Mouse (Mus musculus) heart, embryonic 16.5 days (tissue): ENCODE measurements around the gene Tsc1. TPM values are rescaled to one million over a fixed set of nuclear protein-coding genes. Genes with fewer than 3 reads are reported as not detected.

Experiments used
- ATAC-seq: fragments of 200-750 bp; cut with Nextera tagmentation; replicated peaks from 2 replicates; pipeline ENCODE4 v1.8.0; 2017; ENCODE audit warnings: moderate number of reproducible peaks; ENCODE audit not compliant: insufficient read depth, low FRiP score; ENCODE audit errors: extremely low read depth
- H3K27ac ChIP-seq: fragments of 300-500 bp; sonication (generic); 2 replicates; pipeline ENCODE4 v1.5.1; 2014; ENCODE audit warnings: mild to moderate bottlenecking, low read length, control low read depth, moderate library complexity
- H3K27me3 ChIP-seq: fragments of 300-500 bp; sonication (generic); 2 replicates; pipeline ENCODE4 v1.6.1; 2014; ENCODE audit warnings: low read length, mixed read lengths; ENCODE audit not compliant: control insufficient read depth, insufficient read depth
- H3K36me3 ChIP-seq: fragments of 300-500 bp; sonication (generic); 2 replicates; pipeline ENCODE4 v1.6.1; 2014; ENCODE audit not compliant: control insufficient read depth, insufficient read depth
- H3K4me1 ChIP-seq: fragments of 300-500 bp; sonication (generic); 2 replicates; pipeline ENCODE4 v1.6.1; 2014; ENCODE audit warnings: low read length, mixed read lengths; ENCODE audit not compliant: control insufficient read depth, insufficient read depth
- H3K4me2 ChIP-seq: fragments of 300-500 bp; sonication (generic); 2 replicates; pipeline ENCODE4 v1.6.1; 2014; ENCODE audit warnings: low read depth, mild to moderate bottlenecking, control low read depth, low read length
- H3K4me3 ChIP-seq: fragments of 300-500 bp; sonication (generic); 2 replicates; pipeline ENCODE4 v1.5.1; 2014; ENCODE audit warnings: mild to moderate bottlenecking, control low read depth, low read length
- H3K9ac ChIP-seq: fragments of 300-500 bp; sonication (generic); 2 replicates; pipeline ENCODE4 v1.6.1; 2014; ENCODE audit warnings: low read length, control low read depth
- H3K9me3 ChIP-seq: fragments of 300-500 bp; sonication (generic); replicated peaks from 2 replicates; pipeline ENCODE4 v1.6.1; 2016; ENCODE audit warnings: low read length; ENCODE audit not compliant: control insufficient read depth
- WGBS: fragments of 180-500 bp; shearing (Covaris S2); extraction: QIAGEN DNeasy Blood & Tissue Kit; methylation state at CpG from one replicate; pipeline ENCODE4 v1.1.7; 2014; 5-methylcytosine and 5-hydroxymethylcytosine counted together
- polyA plus RNA-seq: library from polyadenylated mRNA; unstranded; fragments of >200 nt; fragmentation: Nextera tagmentation; extraction: Ambion mirVana; gene quantifications from 2 replicates; pipeline ENCODE4 v1.2.1, GENCODE M21; 2015

The Tsc1 gene
- polyA plus RNA-seq, 1 experiment from 2014 or later, result 17.5 TPM

DNA sequence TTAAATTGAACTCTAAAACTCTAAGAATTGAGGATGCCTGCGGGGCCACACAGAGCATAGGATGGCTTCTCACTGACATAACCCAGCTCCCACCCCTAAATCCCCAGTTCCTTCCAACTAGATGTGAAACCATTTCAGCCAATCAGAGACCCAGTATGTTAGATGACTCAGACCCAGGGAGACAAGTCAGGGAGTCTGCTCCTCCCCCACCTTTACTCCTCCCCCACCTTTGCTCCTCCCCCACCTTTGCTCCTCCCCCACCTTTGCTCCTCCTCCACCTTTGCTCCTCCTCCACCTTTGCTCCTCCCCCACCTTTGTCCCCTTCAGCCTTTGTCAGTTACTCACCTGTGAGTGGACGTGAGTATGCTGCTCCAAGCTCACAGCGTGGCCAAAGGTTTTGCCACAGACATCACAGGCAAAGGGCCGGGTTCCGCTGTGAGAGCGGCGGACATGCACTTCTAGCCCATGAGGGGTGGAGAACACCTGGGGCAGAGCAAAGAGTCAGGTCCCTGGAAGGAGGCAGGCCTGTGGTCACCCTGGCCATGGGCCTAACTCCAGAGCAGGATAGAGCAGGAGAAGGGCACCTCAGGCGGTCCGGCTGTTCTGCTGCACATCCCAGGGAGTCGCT, 28.5 kb upstream of the Tsc1 start:
- ATAC-seq, result no peak
- Histone ChIP-seq H3K4me2 (no peak overlapping the region), H3K4me3 (no peak overlapping the region), H3K27ac (no peak overlapping the region), H3K4me1 (peaks cover 5% of the 10 kb centered on the region; the same call in 1 of the 2 replicates), H3K9ac (no peak overlapping the region), H3K27me3 (no peaks in the 10 kb centered on the region), H3K36me3 (no peaks in the 10 kb centered on the region), H3K9me3 (no peaks in the 10 kb centered on the region)
- WGBS, result 74% methylated on average over 10 of the region's 10 CpGs

DNA sequence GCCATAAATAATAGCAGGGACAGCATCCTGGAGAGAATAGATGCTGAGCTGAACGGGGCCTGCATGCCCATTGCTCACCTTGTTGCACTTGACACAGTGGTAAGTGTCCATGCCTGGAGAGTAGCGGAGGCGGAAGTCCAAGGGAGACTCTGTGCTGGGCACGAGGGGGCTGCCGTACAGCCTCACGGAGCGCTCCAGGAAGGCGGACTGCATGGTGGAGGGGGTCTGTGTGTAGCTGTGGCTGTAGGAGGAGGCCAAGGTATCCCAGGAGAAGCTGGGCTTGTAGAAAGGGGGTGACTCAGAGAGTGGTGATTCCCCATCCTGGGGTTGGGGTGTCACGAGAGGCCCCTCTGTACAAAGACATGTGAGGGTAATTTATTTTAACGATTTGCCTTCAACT, 27.4 kb upstream of the Tsc1 start:
- Histone ChIP-seq H3K9me3 (no peaks in the 10 kb centered on the region), H3K9ac (no peak overlapping the region), H3K36me3 (no peaks in the 10 kb centered on the region), H3K4me2 (no peak overlapping the region), H3K4me1 (peaks cover 5% of the 10 kb centered on the region; the same call in 1 of the 2 replicates), H3K4me3 (no peak overlapping the region), H3K27ac (no peak overlapping the region), H3K27me3 (no peaks in the 10 kb centered on the region)
- WGBS, result 87% methylated on average over 10 of the region's 10 CpGs
- ATAC-seq, result no peak

GRCm38 (mm10) chr2:28616358-28616757, 24.7 kb upstream of the Tsc1 start:
- Histone ChIP-seq H3K4me2 (no peak overlapping the region), H3K4me1 (peaks cover 5% of the 10 kb centered on the region; the same call in 1 of the 2 replicates), H3K9me3 (no peaks in the 10 kb centered on the region), H3K9ac (no peak overlapping the region), H3K27ac (no peak overlapping the region), H3K4me3 (no peak overlapping the region), H3K36me3 (no peaks in the 10 kb centered on the region), H3K27me3 (peaks cover 10% of the 10 kb centered on the region)
- no peak for ATAC-seq
- 52% methylated on average over 5 of the region's 5 CpGs for WGBS

DNA sequence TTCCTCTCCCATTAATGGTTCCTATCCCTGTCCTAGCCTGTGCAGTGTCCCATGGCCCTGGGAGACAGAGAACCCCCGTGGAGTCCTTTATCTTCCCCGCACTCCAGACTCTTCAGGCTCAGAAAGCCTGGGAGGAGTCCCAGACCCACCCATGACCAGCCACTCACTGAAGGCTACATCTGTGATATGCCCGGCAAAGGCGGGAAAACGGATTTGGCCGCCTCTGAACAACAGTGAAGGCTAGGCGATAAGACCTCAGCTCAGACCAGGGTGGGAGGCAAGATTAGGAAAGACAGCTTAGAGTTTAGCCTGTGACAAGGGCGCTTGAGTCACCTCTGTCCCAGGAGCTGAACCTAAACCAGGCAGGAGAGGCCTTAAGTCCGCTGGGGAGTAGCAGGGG, 24.2 kb upstream of the Tsc1 start:
- no peak overlapping the region for H3K9ac ChIP-seq
- no peak overlapping the region for H3K4me3 ChIP-seq
- peak; percentile 30; the same call in 1 of the 2 replicates for ATAC-seq
- H3K4me1 ChIP-seq, result peaks cover 5% of the 10 kb centered on the region; the same call in 1 of the 2 replicates
- 0 out of 2 replicates have a peak overlapping the region, but pooled peaks have one; percentile 17 for H3K27ac ChIP-seq
- WGBS, result 37% methylated on average over 9 of the region's 9 CpGs
- peak overlapping the region; percentile 14 for H3K4me2 ChIP-seq
- H3K36me3 ChIP-seq, result no peaks in the 10 kb centered on the region
- H3K9me3 ChIP-seq, result no peaks in the 10 kb centered on the region
- peaks cover 15% of the 10 kb centered on the region for H3K27me3 ChIP-seq

DNA sequence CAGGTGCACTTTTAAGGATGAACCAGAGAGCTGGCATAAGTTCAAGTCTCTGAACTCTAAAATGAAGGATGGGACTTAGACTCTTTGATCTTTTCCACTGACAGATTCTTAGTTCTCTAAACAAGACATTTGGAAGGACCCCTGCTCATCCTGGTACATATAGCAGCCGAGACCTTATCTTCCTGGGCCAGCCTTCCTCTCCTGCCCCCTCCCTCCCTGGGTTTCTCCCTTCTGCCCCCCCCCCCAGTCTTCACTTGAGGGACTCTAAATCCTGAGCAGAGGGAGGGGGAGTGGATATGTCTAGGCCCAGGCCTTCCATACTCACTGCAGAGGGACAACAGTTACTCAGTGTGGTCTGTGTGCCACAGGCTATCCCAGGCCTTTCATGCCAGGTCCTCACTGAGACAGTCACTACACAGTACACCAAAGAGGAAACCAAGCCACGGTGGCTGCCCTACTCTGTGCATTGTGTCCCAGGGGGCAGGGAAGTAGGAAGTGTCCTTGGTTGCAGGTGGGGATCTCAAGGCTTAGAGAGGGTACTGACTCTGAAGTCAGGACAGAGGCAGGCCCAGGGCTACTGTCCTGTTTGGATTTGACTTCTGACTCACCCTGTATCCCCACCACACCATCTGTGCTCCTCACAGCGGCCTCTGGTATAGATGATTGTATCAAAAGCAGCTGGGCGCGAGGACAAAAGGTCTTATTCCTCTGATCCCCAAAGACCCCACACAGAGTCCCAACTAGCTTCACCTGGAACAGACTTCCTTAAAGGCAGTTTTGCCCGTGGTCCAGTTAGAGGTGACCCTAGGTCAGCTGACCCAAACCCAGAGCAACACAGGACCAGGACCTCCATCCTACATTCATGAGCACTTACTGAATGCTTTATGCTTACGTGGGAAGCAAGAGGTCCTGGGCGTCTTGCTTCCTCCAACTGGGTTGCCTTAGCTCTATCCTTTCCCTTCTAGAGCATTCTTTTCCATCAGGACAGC, 23.2 kb upstream of the Tsc1 start:
- Histone ChIP-seq H3K4me3 (no peak overlapping the region), H3K27me3 (peaks cover 16% of the 10 kb centered on the region), H3K4me1 (peaks cover 5% of the 10 kb centered on the region; the same call in 1 of the 2 replicates), H3K27ac (no peak overlapping the region), H3K9me3 (no peaks in the 10 kb centered on the region), H3K9ac (no peak overlapping the region), H3K36me3 (no peaks in the 10 kb centered on the region), H3K4me2 (no peak overlapping the region)
- 73% methylated on average over 8 of the region's 8 CpGs for WGBS
- ATAC-seq, result no peak

DNA sequence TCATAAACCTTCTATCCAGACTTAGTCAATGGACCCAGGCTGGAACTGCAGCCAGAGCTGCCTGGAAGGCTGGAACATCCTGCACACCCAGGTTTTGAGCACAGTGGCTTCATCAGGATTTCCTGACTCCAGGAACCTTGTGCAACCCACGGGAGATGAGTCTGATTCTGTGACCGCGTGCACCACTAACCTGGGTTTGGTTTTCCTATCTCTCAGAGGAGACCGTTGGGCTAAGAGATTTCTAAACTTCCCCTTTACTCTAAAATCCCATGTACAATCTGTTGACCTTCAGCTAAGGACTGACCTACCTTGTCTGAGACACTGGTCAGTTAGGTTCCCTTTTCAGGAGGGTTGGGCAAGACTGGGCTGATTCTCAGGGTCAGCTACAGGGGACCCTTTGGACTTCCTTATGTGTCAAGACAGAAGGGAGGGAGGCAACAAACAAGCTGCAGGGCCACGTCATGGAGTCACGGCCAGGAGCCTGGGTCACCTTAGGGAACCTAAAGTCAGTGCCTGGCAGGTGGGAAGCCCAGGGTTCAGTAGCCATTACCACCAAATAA, 22.2 kb upstream of the Tsc1 start:
- no peak overlapping the region for H3K4me2 ChIP-seq
- no peaks in the 10 kb centered on the region for H3K36me3 ChIP-seq
- WGBS, result 75% methylated on average over 6 of the region's 6 CpGs
- H3K4me1 ChIP-seq, result peaks cover 5% of the 10 kb centered on the region; the same call in 1 of the 2 replicates
- H3K4me3 ChIP-seq, result no peak overlapping the region
- peaks cover 18% of the 10 kb centered on the region for H3K27me3 ChIP-seq
- ATAC-seq, result no peak
- no peak overlapping the region for H3K9ac ChIP-seq
- H3K9me3 ChIP-seq, result no peaks in the 10 kb centered on the region
- H3K27ac ChIP-seq, result no peak overlapping the region

GRCm38 (mm10) chr2:28619369-28619768, 21.7 kb upstream of the Tsc1 start:
- Histone ChIP-seq H3K9me3 (no peaks in the 10 kb centered on the region), H3K27me3 (peaks cover 18% of the 10 kb centered on the region), H3K9ac (no peak overlapping the region), H3K36me3 (no peaks in the 10 kb centered on the region), H3K4me3 (no peak overlapping the region), H3K27ac (no peak overlapping the region), H3K4me1 (peaks cover 5% of the 10 kb centered on the region; the same call in 1 of the 2 replicates), H3K4me2 (no peak overlapping the region)
- ATAC-seq, result no peak
- 82% methylated on average over 6 of the region's 6 CpGs for WGBS

GRCm38 (mm10) chr2:28620522-28620921, 20.5 kb upstream of the Tsc1 start:
- H3K9ac ChIP-seq, result no peak overlapping the region
- no peak overlapping the region for H3K4me3 ChIP-seq
- no peak for ATAC-seq
- H3K27ac ChIP-seq, result no peak overlapping the region
- H3K9me3 ChIP-seq, result no peaks in the 10 kb centered on the region
- H3K36me3 ChIP-seq, result no peaks in the 10 kb centered on the region
- H3K4me2 ChIP-seq, result no peak overlapping the region
- H3K27me3 ChIP-seq, result peaks cover 18% of the 10 kb centered on the region
- 59% methylated on average over 10 of the region's 10 CpGs for WGBS
- peaks cover 5% of the 10 kb centered on the region; the same call in 1 of the 2 replicates for H3K4me1 ChIP-seq
